Mouse (Mus musculus) liver (tissue): ENCODE data around the gene Csk.

ENCODE experiments used
- DNase-seq: peaks from one replicate; pipeline ENCODE4 v3.0.0-alpha.2; 2020; ENCODE audit warnings: mixed read lengths

Gene Csk

DNA sequence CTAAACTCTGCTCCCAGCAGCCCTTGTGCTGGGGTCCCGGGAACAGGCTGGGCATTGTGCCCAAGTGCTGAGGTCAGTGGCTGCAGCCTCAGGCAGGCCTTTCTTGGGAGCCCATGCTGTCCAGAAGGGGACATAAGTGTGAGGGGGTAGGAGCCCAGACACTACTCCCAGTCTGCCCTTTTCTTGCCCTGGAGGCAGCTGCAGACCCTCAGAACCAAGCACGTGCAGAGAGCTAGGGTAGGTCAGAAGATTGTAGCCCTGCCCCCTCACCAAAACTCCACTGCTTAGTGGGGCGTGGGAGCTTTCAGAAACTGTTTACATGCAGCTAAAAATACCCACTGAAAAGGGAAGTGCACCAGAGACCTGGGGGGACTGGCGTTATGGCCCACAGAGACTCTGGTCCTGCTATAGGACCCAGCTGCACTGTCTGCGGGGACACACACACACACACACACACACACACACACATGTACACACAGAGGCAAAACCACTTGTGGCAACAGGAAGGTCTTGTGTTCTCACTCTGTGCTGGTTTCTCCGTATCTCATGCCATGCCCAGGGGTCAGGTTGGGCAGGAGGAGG lies 15.6 kb downstream of the Csk start:
- no peak for DNase-seq

DNA sequence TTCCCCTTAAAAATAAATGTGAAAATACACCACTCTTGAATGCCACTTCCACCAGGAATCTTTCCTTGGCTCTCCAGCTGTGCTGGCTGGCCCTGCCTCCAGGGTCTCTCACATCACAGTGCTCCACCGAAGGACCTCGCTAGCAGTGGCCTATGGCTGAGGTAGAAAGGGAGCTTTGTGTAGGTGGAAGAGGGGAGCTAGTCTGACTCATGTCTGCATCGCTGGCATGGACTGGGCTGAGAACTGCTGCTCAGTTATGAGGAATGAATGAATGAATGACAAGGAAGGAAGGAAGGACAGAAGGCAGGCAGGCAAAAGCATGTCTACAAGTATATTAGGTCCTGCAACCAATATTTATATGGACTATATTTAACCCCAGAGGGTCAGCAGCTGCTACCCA lies 16.2 kb downstream of the Csk start:
- DNase-seq, result no peak

DNA sequence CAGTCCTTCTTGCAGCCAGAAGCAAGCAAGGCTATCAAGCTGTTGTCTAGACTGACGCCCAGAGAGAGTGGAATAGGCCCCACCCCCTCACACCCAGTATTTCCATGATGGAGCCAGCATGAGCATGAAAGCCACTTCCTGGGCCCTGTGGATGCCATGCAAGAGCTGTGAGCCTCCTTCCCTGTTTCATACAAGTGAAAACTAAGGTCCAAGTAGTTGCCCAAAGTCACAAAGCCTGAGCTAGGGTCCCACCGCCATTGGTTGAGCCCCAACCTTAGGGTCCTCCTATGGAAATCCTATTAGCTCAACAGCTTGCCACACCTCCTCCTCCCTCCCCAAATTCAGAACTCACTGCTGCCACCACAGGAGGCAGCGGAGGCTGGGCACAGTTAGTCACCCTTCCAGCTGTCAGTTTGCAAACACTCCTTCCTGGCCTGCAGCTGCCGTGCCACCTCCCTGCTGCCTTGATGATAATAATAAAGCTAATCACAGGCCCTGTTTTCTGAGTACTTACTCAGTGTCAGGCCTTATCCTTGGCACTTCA lies 19.9 kb downstream of the Csk start:
- DNase-seq, result no peak

DNA sequence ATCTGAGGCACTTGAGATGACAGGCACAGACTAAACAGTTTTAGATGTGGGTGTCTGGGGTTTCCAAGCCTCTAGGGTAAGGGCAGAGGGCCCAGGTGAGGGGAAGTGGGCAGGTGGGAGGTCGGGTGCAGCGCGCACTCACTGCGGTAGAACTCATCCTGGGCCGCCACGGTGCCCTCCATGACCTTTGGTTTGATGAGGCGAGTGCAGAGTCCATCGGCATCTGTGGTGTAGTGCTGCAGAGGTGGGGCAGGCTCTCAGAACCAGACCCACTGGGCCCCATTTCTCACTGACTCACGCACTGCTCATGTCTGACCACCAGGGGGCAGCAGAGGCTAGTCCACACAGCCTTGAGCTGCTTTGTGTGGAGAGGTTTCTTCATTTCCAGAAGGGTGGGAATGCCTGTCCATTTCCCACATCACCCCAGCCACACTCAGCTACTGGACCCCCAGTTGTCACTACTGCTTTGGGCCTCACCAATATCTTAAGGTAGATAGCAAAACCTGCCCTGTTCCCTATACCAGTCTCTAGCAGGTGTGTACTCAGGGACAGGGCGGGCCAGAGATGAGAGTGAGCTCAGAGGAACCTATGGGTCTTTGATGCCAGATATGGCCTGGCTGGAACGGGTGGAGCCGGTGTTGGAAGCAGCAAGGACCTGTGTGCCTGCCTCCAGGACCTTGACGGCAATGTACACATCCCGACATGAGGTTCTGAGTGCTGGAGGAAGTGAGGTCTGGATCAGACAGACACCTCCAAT lies 24.1 kb downstream of the Csk start:
- peak; percentile 81 for DNase-seq

DNA sequence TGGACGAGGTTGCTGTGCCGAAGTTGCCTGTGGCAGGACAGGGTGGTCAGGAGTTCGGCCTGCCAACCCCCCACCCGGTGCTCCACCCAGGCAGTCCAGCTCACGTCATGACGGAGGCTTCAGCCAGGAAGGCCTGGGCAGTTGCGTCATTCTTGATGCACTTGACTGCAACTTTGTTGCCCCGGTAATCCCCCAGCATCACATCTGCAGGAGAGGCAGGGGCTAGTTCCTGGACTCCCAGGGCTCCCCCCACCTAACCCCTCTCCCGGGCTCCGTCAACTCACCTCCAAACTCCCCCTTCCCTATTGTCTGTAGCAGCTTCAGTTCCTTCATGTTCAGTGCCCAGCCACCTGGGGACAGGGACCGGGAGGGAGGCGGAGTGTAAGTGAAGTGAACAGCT lies 24.7 kb downstream of the Csk start:
- DNase-seq, result no peak

DNA sequence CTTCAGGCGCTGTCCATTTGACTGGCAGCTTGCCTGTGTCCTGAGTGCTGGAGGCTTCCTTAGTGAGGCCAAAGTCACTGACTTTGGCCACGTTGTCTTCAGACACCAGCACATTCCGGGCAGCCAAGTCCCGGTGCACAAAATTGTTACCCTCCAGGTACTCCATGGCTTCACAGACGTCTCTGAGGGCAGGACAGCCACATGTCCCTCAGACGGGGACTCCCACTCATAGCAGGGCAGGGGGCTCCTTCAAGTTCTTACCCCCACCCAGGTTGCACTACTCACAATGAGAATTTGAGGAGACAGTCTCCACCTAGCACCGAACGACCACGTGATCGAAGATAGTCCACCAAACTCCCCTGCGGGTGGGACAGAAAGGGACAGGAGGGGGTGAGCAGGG lies 25.5 kb downstream of the Csk start:
- no peak for DNase-seq

DNA sequence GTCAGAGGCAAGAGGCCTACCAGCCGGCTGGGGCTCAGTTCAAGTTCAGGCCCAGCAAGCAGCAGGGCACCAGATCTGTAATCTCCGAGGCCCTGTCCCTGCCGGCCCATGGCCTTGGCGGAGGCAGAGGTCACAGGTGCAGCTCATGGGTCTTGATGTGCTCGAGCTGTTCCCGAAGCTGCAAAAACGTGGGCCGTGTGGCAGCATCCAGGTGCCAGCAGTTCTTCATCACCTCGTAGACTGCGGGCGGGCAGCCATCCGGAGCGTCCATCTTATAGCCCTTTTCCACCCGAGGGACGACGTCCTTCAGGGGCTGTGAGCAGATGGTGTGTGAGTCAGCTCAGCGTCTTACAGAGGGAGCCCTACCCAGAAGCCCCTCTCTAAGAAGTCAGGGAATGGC lies 26.2 kb downstream of the Csk start:
- no peak for DNase-seq

DNA sequence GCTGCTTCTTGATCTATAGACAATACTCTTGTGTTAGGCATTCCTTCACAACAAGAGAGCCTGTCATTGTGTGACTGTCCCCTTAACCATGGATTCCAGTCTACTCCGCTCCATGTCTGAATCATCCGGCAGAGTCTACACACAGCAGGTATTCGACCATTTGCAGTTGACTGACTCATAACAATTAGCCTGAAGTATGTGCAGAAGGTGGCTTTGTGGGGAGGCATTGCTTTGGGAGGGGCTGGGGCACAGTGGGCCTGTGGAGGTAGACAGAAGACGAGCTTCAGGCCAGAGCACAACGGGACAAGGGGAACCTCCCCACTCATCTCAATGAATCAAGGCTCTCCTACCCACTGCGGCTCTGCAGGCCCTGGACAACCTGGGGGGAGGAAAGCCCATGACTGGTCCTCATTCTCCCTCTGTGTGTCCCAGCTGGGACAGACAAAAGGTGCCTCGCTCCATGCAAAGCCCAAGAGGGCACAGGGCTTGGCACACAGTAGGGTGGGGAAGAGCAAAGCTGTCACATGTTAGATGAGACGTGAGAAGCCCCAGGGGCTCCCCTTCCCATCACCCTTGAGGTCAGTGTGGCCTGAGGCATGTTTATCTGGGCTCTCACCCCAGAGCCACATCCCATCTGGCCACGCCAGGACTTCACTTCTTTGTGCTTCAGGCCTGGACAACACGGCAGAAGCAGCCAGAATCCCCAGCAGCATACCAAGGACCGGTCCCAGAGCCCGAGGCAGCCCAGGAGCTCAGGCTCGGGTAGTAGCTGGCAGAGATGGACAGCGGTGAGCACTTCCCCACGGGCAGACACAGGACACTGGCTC lies 27.5 kb downstream of the Csk start:
- DNase-seq, result no peak

DNA sequence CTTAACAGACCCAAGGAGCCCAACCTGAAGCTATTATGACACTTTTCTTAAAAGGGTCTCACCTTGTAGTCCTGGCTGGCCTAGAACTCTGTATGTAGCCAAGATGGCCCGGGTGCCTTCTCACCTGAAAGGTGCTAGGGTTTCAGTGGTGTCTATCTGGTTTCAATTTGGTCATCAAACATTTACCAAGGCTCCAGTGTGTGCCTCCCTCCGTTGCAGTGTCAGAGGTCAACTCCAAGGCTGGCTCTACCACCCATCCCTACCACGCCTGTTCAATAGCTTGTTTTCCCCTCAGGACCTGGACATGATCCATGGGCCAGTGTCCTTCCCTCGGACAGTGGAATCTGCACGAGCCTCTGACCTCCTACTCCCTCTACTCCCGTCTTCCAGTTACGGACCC lies 29.1 kb downstream of the Csk start:
- DNase-seq, result no peak

DNA sequence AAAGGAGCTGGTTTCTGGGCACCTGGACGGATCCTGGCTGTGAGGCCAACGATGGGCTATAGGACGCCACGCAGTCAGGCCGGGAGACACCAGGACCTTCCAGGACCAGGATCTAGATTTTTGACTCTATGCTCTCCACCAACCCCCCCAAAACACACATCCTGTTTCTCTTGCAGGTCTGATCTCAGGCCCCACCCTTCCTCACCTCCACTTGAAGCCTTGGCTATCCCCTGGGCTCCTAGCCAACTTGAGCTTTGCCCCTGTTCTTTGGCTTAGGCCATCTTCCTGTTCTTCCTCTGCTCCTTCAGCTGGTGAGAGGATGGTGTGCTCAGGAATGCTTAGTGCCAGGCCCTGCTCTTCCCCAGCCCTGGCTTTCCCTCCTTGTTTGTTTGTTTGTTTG lies 32.8 kb downstream of the Csk start, which contains the start of gene Lman1l:
Gene Lman1l, minus strand, starts transcription at position 101 of the 400 bp plus-strand sequence.
- DNase-seq, result no peak

DNA sequence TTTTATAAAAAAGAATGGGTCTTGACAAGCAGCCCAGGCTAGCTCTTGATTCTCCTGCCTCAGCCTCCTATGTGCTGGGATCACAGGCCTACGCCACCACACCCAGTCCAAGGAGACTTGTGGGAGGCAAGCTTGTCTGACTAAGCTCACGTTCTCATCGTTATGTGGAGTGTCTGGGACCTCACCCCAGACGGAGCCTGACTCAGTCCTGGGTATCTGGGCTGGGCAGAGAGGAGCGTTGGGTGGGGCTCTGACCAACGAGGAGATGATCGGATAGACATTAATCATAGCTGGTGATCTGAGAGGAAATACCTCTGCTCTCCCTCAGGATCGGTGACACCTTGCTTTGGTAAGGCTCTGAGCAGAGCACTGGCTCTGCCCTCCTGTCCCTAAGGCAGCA lies 34.6 kb downstream of the Csk start:
- DNase-seq, result no peak

DNA sequence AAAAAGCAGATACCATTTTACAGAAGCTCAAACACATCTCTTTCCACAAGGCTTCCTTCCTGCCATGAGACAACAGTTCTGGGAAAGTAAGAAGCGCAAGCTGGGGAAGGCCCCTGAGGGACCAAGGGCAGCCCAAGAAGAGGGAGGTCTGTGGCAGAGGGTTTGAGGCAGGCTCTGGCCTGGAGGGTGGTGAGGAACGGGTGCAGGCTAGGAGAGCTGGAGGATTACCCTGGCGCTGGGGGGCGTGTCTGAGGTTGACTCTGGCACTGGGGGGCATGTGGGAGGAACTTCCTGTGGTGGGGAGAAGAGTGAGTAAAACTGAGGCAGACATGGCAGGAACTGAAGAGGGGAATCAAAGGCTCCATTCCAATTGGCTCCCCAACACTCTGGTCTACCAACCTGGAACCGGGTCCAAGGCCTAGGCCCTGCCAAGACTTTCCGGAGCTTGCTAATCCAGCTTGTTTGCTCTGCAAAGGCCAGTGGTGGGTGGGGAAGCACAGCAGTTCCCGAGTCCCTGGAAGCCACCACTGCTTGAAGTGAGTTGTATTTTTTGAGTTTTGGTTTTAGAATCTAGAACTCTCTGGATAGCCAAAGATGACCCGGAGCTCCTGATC lies 35.8 kb downstream of the Csk start:
- no peak for DNase-seq

DNA sequence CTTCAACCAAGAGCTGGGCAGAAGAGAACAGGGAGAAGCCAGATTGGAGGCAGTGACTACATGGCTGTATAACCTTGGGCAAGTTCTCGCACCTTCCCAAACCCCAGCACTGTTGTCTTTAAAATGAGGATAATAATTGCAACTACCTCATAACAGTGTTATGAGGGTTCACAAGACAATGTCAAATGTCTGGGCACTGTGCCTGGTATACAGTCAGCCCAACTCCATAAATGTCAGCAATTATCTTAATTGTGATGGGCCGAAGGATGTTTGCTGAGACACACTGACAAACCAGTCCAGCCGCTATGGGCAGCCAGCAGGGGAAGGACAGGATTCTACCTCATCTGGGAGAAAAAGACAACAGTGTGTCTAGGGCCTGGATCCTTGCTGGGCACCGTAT lies 38.6 kb downstream of the Csk start:
- no peak for DNase-seq

DNA sequence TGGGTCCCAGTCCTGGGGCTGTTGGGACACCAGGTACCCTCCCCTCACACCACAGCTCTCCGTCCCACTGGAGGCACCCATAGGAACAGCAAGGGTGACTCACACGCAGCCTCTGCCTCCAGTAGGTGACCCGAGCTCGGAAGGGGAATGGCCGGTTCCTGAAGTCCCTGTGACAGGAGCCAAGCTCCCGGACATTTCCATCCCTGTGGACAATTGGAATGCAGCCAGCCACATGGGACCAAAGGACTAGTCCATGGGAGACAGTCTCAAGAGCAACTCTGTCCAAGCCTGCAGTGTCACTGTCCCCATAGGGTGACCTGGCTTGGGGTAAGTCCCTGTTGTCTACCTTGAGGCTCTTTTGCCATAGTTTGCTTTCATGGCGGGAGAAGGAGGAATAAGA lies 39.5 kb downstream of the Csk start:
- DNase-seq, result no peak

DNA sequence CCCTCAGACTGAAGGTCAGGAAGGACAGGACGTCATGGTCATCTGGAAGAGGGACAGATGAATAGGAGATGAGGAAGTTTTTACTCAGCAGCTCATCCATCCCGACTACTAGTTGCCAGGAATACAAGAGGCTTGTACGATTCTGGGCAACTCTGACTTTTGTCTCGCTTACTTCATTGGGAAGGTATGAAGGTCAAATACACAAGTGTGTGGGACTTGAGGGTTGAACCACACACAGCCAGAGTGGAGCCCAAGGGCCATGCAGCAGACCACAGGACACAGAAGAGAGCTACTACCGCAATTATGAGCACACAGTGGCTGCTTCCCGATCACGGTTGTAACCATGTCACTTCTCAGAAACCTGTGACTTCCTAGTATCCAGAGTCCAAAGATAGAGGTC lies 40.8 kb downstream of the Csk start:
- no peak for DNase-seq

DNA sequence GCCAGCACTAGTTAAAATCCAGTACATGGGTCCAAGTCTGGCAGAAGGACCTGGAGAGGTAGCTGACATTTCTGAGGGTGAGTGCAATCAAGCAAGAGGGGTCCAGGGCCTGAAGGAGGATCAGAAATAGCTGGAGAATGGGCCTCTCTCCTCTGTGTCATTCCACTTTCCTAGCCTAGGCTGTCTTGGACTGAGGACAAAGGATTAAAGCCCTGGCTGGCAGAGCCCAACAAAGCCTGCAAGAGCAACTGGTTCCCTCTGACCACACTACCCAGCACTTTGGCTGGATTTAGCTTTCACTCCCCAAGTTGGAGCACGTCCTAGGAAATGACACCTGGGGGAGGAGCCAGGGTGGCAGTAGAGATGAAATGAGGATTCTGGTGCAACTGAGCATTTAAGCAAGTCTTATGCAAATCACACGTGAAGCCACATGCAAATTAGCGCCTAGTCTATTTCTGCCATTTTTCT lies 43.0 kb downstream of the Csk start:
- DNase-seq, result no peak

DNA sequence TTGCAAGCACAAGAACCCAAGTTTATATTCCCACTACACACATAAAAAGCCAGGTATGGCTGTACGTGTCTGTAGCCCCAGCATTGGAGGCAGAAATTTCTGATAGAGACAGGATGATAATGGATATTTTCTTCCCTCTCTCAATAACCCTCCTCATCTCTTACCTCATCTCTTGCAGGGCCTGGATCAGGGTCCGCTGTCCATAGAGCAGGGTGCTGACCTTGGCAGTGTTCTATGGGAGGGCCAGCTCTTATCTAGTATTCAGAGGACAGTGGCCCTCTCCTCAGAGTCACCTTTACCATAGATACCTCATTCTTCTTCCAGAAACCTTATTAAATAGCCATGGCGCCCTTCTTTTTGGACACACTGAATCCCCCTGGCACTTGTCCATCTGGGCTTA lies 43.6 kb downstream of the Csk start:
- DNase-seq, result no peak

DNA sequence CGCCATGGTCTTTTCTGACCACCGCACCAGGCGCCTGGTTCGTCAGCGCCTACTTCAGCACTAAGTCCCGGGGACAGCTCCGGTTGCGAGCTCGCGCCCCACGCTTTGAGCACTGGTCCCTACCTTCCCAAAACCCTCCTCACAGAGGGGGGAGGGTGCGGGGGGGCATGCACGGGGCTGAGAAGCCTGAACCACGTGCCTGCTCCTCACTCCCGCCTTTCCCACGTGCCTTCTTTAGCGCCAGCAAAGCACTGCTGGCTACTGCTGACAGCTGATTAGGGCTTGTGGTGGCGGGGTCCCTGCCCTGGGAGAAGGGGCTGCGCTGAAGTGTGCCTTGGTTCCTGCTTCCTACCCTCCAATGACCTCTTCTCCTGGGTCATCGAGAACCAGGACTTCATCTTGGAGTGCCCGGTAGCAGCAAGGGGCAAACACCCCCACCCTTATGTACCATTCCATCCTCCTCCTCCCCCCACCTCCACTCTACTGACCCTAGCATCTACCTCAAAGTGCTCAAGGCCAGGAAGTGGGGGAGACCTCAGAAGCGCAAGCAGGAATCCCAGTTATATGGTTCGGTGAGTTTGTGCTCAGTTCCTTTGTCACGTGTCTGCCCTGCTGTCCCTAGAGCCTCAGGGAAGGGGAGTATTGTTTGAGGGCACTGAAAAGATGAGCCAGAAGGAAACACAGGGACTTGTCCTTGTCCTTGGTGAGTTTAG lies 47.1 kb downstream of the Csk start, which contains the start of gene Cplx3:
Gene Cplx3, minus strand, starts transcription at position 143 of the 713 bp plus-strand sequence.
- DNase-seq, result peak; percentile 38

DNA sequence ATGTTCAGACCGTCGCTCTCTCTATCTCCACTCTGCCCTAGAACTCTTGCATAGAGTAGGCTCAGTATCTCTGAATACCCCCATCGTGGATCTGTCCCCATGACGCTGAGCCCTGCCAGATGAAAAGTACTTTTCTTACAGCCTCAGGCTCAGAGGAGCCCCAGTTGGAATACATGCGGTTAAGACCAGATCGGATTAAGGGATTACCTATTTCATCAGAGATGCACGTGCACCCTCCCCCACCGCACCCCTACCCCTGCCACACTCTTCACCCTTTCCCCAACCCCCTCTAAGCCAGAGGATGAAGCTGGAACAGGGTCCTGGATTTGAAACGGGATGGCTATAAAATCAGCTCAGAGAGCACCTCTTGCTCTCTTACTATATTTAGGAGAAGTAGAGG lies 47.9 kb downstream of the Csk start:
- DNase-seq, result no peak

DNA sequence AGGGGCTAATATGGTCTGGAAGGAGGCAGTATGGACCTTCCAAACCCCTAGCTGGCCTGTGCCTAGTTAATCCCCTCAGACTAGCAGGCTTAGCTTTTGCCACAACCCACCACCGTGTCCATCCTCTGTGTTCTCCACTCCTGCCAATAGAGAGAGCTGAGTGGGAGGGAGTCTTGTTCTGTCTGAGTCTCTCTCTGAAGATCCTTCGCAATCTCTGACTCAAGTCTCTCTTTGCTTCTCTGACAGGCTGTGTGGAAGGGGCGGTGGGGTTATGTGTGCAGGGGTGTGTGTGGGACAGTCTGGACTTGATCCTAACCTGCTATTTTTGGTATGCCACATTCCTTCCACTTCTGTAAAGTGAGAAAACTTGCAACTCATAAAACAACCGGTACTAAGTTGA lies 48.6 kb downstream of the Csk start:
- no peak for DNase-seq

DNA sequence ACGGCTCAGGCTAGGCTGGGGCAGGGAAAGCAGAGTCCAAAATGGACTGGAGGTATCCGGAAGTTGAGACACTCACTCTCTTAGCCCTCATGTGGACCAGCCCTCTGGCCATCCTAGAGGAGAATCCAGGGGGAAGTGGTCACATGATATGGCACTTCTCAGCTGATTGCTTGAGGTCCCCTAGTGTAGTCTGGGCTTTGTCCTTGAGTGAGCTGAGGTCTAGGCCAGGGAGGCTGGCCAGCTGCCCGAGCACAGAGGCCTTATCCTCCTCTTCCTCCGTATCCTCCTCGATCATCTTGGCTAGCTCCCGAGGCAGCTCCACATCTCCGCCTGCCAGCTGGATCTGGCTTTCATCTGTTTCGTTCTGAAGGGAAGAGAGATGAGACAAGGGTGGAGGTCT lies 51.3 kb downstream of the Csk start:
- DNase-seq, result no peak

DNA sequence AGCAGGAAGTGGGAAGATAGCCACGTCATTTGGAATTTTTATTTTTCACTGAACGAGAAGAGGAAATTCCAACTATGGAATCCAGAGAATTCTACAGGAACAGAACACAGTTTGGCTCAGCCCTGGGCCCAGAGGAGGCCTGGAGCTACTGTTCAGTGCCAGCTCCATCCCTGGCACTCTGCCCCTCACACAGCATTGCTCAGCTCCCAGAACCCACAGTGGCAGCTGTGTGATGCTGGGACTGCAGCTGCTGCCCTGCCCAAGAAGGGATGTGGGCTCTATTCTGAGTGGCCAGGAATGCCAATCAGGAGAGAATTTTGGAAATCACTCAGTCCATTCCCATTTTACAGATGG lies 52.1 kb downstream of the Csk start:
- DNase-seq, result no peak
